Mouse (Mus musculus) neural tube, embryonic 15.5 days (tissue): Measurements from ENCODE around the gene Ctdspl2. TPM values are rescaled to one million over a fixed set of nuclear protein-coding genes. Genes with fewer than 3 reads are reported as not detected.
"Not testable (repeated sequence)": the region's sequence is repeated elsewhere in the genome, so short reads cannot be mapped to it uniquely, and the experiment has no call there.

Source experiments
- ATAC-seq: fragments of 200-750 bp; cut with Nextera tagmentation; 2 replicates; pipeline ENCODE4 v1.8.0; 2017; ENCODE audit warnings: mild to moderate bottlenecking, moderate TSS enrichment, moderate library complexity; ENCODE audit not compliant: low FRiP score
- H3K27ac ChIP-seq: fragments of 300-500 bp; sonication (generic); replicated peaks from 2 replicates; pipeline ENCODE4 v1.5.1; 2015; ENCODE audit warnings: mild to moderate bottlenecking, inconsistent platforms
- H3K27me3 ChIP-seq: fragments of 300-500 bp; sonication (generic); replicated peaks from 2 replicates; pipeline ENCODE4 v1.6.1; 2015; ENCODE audit warnings: inconsistent platforms
- H3K36me3 ChIP-seq: fragments of 300-500 bp; sonication (generic); 2 replicates; pipeline ENCODE4 v1.6.1; 2015; ENCODE audit warnings: inconsistent platforms
- H3K4me1 ChIP-seq: fragments of 300-500 bp; sonication (generic); 2 replicates; pipeline ENCODE4 v1.6.1; 2015; ENCODE audit warnings: inconsistent platforms
- H3K4me2 ChIP-seq: fragments of 300-500 bp; sonication (generic); 2 replicates; pipeline ENCODE4 v1.6.1; 2015; ENCODE audit warnings: inconsistent platforms, mild to moderate bottlenecking, moderate library complexity
- H3K4me3 ChIP-seq: fragments of 300-500 bp; sonication (generic); replicated peaks from 2 replicates; pipeline ENCODE4 v1.5.1; 2015; ENCODE audit warnings: mild to moderate bottlenecking, inconsistent platforms
- H3K9ac ChIP-seq: fragments of 300-500 bp; sonication (generic); replicated peaks from 2 replicates; pipeline ENCODE4 v1.6.1; 2015; ENCODE audit warnings: mild to moderate bottlenecking, inconsistent platforms
- H3K9me3 ChIP-seq: fragments of 300-500 bp; sonication (generic); replicated peaks from 2 replicates; pipeline ENCODE4 v1.6.1; 2016; ENCODE audit warnings: inconsistent platforms
- WGBS: fragments of 180-500 bp; shearing (Covaris S2); methylation state at CpG from one replicate; pipeline ENCODE4 v1.1.7; 2015; ENCODE audit warnings: mixed read lengths; 5-methylcytosine and 5-hydroxymethylcytosine counted together
- polyA plus RNA-seq: library from polyadenylated mRNA; unstranded; fragments of >200 nt; fragmentation: Nextera tagmentation; extraction: Ambion mirVana; gene quantifications from 2 replicates; pipeline ENCODE4 v1.2.1, GENCODE M21; 2015

Ctdspl2 gene
- polyA plus RNA-seq, result 30.8 and 37.6 TPM in 2 replicates

- Histone ChIP-seq H3K27ac (peak within 1 kb of the TSS; percentile 91), H3K27me3 (no peaks in the 10 kb centered on the region), H3K4me3 (peak within 1 kb of the TSS; percentile 97), H3K4me1 (peaks cover 21% of the 10 kb centered on the region), H3K9ac (peak within 1 kb of the TSS; percentile 93), H3K9me3 (no peaks in the 10 kb centered on the region), H3K4me2 (peak within 1 kb of the TSS; percentile 76), H3K36me3 (peaks cover 3% of the 10 kb centered on the region; the same call in 1 of the 2 replicates)
- under 1% methylated on average over 45 of the region's 48 CpGs for WGBS
- ATAC-seq, result peak; percentile 96
These were observed at the start of gene Ctdspl2, which contains the start of gene Mageb3 for GRCm38 (mm10) chr2:121955765-121956223. Ctdspl2 (plus strand) TSS chr2:121956001. Mageb3 (minus strand) TSS chr2:121956092.

- WGBS, result 77% methylated on average over 3 of the region's 3 CpGs
- H3K36me3 ChIP-seq, result peaks cover 41% of the 10 kb centered on the region
These were observed 45.8 kb upstream of the Ctdspl2 start for GRCm38 (mm10) chr2:121909975-121910374.

GRCm38 (mm10) chr2:121916047-121916970 lies 39.5 kb upstream of the Ctdspl2 start:
- no peak overlapping the region for H3K9ac ChIP-seq
- no peak overlapping the region for H3K4me2 ChIP-seq
- no peak for ATAC-seq
- WGBS, result 87% methylated on average over 5 of the region's 5 CpGs
- no peak overlapping the region for H3K27ac ChIP-seq
- H3K4me1 ChIP-seq, result no peaks in the 10 kb centered on the region
- H3K9me3 ChIP-seq, result no peaks in the 10 kb centered on the region
- no peaks in the 10 kb centered on the region for H3K27me3 ChIP-seq
- H3K4me3 ChIP-seq, result no peak overlapping the region
- H3K36me3 ChIP-seq, result peaks cover 21% of the 10 kb centered on the region

More at GRCm38 (mm10) chr2:121909975-121910374, 45.8 kb upstream of the Ctdspl2 start:
- no peak for ATAC-seq
- H3K4me3 ChIP-seq, result no peak overlapping the region
- H3K4me2 ChIP-seq, result no peak overlapping the region
- H3K27me3 ChIP-seq, result no peaks in the 10 kb centered on the region
- H3K9ac ChIP-seq, result no peak overlapping the region
- H3K27ac ChIP-seq, result no peak overlapping the region
- no peaks in the 10 kb centered on the region for H3K9me3 ChIP-seq
- no peaks in the 10 kb centered on the region for H3K4me1 ChIP-seq

GRCm38 (mm10) chr2:121937624-121938023 lies 18.2 kb upstream of the Ctdspl2 start:
- not testable (repeated sequence) for H3K4me2 ChIP-seq, H3K9ac ChIP-seq, H3K4me3 ChIP-seq, ATAC-seq, H3K9me3 ChIP-seq, H3K27ac ChIP-seq, H3K27me3 ChIP-seq, H3K4me1 ChIP-seq
- 84% methylated on average over 2 of the region's 2 CpGs for WGBS
- H3K36me3 ChIP-seq, result peaks cover 13% of the 10 kb centered on the region

GRCm38 (mm10) chr2:121943364-121943763 lies 12.4 kb upstream of the Ctdspl2 start:
- no peak for ATAC-seq
- H3K4me2 ChIP-seq, result no peak overlapping the region
- no peaks in the 10 kb centered on the region for H3K4me1 ChIP-seq
- H3K4me3 ChIP-seq, result no peak overlapping the region
- no peaks in the 10 kb centered on the region for H3K36me3 ChIP-seq
- H3K27me3 ChIP-seq, result no peaks in the 10 kb centered on the region
- WGBS, result 83% methylated on average over 3 of the region's 3 CpGs
- H3K27ac ChIP-seq, result no peak overlapping the region
- no peak overlapping the region for H3K9ac ChIP-seq
- no peaks in the 10 kb centered on the region for H3K9me3 ChIP-seq

- Histone ChIP-seq H3K9ac (peak overlapping the region; percentile 93), H3K4me2 (peak overlapping the region; percentile 76), H3K36me3 (no peaks in the 10 kb centered on the region), H3K27ac (peak overlapping the region; percentile 91), H3K4me1 (peaks cover 21% of the 10 kb centered on the region), H3K4me3 (peak overlapping the region; percentile 97), H3K27me3 (no peaks in the 10 kb centered on the region), H3K9me3 (no peaks in the 10 kb centered on the region)
- no peak for ATAC-seq
- 19% methylated on average over 10 of the region's 10 CpGs for WGBS
These were observed 687 bp upstream of the Ctdspl2 start for GRCm38 (mm10) chr2:121954971-121955656.

- peak overlapping the region; percentile 76 for H3K4me2 ChIP-seq
- under 1% methylated on average over 47 of the region's 47 CpGs for WGBS
- H3K4me3 ChIP-seq, result peak overlapping the region; percentile 97
- peaks cover 5% of the 10 kb centered on the region; the same call in 1 of the 2 replicates for H3K36me3 ChIP-seq
- peak overlapping the region; percentile 91 for H3K27ac ChIP-seq
- no peaks in the 10 kb centered on the region for H3K9me3 ChIP-seq
- H3K27me3 ChIP-seq, result no peaks in the 10 kb centered on the region
- H3K9ac ChIP-seq, result peak overlapping the region; percentile 93
- ATAC-seq, result peak; percentile 95
- H3K4me1 ChIP-seq, result peaks cover 21% of the 10 kb centered on the region
These were observed 620 bp downstream of the Ctdspl2 start for GRCm38 (mm10) chr2:121956224-121957018.

- H3K36me3 ChIP-seq, result peaks cover 5% of the 10 kb centered on the region; the same call in 1 of the 2 replicates
- H3K9me3 ChIP-seq, result no peaks in the 10 kb centered on the region
- ATAC-seq, result no peak
- H3K9ac ChIP-seq, result peak overlapping the region; percentile 93
- peak overlapping the region; percentile 97 for H3K4me3 ChIP-seq
- H3K27me3 ChIP-seq, result no peaks in the 10 kb centered on the region
- H3K4me2 ChIP-seq, result peak overlapping the region; percentile 76
- peaks cover 21% of the 10 kb centered on the region for H3K4me1 ChIP-seq
- WGBS, result 15% methylated on average over 8 of the region's 8 CpGs
- peak overlapping the region; percentile 91 for H3K27ac ChIP-seq
These were observed 1.5 kb downstream of the Ctdspl2 start for GRCm38 (mm10) chr2:121957216-121957792.

- 88% methylated on average over 1 of the region's 1 CpGs for WGBS
- Histone ChIP-seq H3K4me2 (no peak overlapping the region), H3K27me3 (no peaks in the 10 kb centered on the region), H3K36me3 (peaks cover 22% of the 10 kb centered on the region), H3K4me1 (no peaks in the 10 kb centered on the region), H3K27ac (no peak overlapping the region), H3K4me3 (no peak overlapping the region), H3K9me3 (no peaks in the 10 kb centered on the region), H3K9ac (no peak overlapping the region)
- no peak for ATAC-seq
These were observed 39.9 kb downstream of the Ctdspl2 start for GRCm38 (mm10) chr2:121995738-121996137.

GRCm38 (mm10) chr2:122008832-122009231 lies 53.0 kb downstream of the Ctdspl2 start:
- no peaks in the 10 kb centered on the region for H3K27me3 ChIP-seq
- H3K9me3 ChIP-seq, result no peaks in the 10 kb centered on the region
- 93% methylated on average over 3 of the region's 3 CpGs for WGBS
- peaks cover 18% of the 10 kb centered on the region for H3K36me3 ChIP-seq
- H3K4me1 ChIP-seq, result no peaks in the 10 kb centered on the region
- no peak overlapping the region for H3K27ac ChIP-seq
- H3K9ac ChIP-seq, result no peak overlapping the region
- no peak overlapping the region for H3K4me2 ChIP-seq
- ATAC-seq, result no peak
- H3K4me3 ChIP-seq, result no peak overlapping the region

- Histone ChIP-seq H3K9ac (no peak overlapping the region), H3K27ac (no peak overlapping the region), H3K4me3 (no peak overlapping the region), H3K27me3 (no peaks in the 10 kb centered on the region), H3K4me2 (no peak overlapping the region), H3K36me3 (peaks cover 12% of the 10 kb centered on the region), H3K4me1 (no peaks in the 10 kb centered on the region), H3K9me3 (no peaks in the 10 kb centered on the region)
- no peak for ATAC-seq
- 93% methylated on average over 7 of the region's 7 CpGs for WGBS
These were observed 55.6 kb downstream of the Ctdspl2 start for GRCm38 (mm10) chr2:122011441-122011840.
